Mouse (Mus musculus): ENCODE data around the gene Olfr12.

The Olfr12 gene

GRCm38 (mm10) chr1:92638736-92639135 is 21.1 kb downstream of the Olfr12 start:
- in situ Hi-C loops (cut with MboI, MseI) = no loop called here

- in situ Hi-C loops (cut with MboI, MseI) = loop anchor here (10.0 kb wide), 1 partner anchor 1576 kb away; no protein-coding TSS in a partner anchor
Measured at GRCm38 (mm10) chr1:92640393-92640792, 22.8 kb downstream of the Olfr12 start.

- in situ Hi-C loops (cut with MboI, MseI) = loop anchor here (10.0 kb wide), 1 partner anchor 1577 kb away; no protein-coding TSS in a partner anchor
Measured at GRCm38 (mm10) chr1:92641514-92642272, 24.1 kb downstream of the Olfr12 start, which contains the start of gene Cops9. Cops9 (minus strand) TSS chr1:92641985.

- in situ Hi-C loops (cut with MboI, MseI) = loop anchor here (10.0 kb wide), 1 partner anchor 1579 kb away; no protein-coding TSS in a partner anchor
Measured at GRCm38 (mm10) chr1:92643691-92644090, 26.1 kb downstream of the Olfr12 start.

- in situ Hi-C loops (cut with MboI, MseI) = loop anchor here (10.0 kb wide), 1 partner anchor 1580 kb away; no protein-coding TSS in a partner anchor
Measured at GRCm38 (mm10) chr1:92644916-92645315, 27.3 kb downstream of the Olfr12 start.

- in situ Hi-C loops (cut with MboI, MseI) = loop anchor here (10.0 kb wide), 1 partner anchor 1581 kb away; no protein-coding TSS in a partner anchor
Measured at GRCm38 (mm10) chr1:92646111-92646510, 28.5 kb downstream of the Olfr12 start.

GRCm38 (mm10) chr1:92646601-92647000 is 29.0 kb downstream of the Olfr12 start:
- in situ Hi-C loops (cut with MboI, MseI) = loop anchor here (10.0 kb wide), 1 partner anchor 1582 kb away; no protein-coding TSS in a partner anchor

- in situ Hi-C loops (cut with MboI, MseI) = loop anchor here (10.0 kb wide), 1 partner anchor 1582 kb away; no protein-coding TSS in a partner anchor
Measured at GRCm38 (mm10) chr1:92647026-92647425, 29.4 kb downstream of the Olfr12 start.

- in situ Hi-C loops (cut with MboI, MseI) = loop anchor here (10.0 kb wide), 1 partner anchor 1583 kb away; no protein-coding TSS in a partner anchor
Measured at GRCm38 (mm10) chr1:92647752-92648151, 30.2 kb downstream of the Olfr12 start.

GRCm38 (mm10) chr1:92648197-92648596 is 30.6 kb downstream of the Olfr12 start:
- in situ Hi-C loops (cut with MboI, MseI) = loop anchor here (10.0 kb wide), 1 partner anchor 1583 kb away; no protein-coding TSS in a partner anchor

GRCm38 (mm10) chr1:92648673-92649072 is 31.1 kb downstream of the Olfr12 start, which contains the start of gene Otos:
Otos (minus strand) TSS chr1:92648841.
- in situ Hi-C loops (cut with MboI, MseI) = loop anchor here (10.0 kb wide), 1 partner anchor 1584 kb away; no protein-coding TSS in a partner anchor

GRCm38 (mm10) chr1:92651467-92651866 is 33.9 kb downstream of the Olfr12 start:
- in situ Hi-C loops (cut with MboI, MseI) = no loop called here

- in situ Hi-C loops (cut with MboI, MseI) = no loop called here
Measured at GRCm38 (mm10) chr1:92653179-92653578, 35.6 kb downstream of the Olfr12 start.

GRCm38 (mm10) chr1:92654676-92655075 is 37.1 kb downstream of the Olfr12 start:
- in situ Hi-C loops (cut with MboI, MseI) = no loop called here

- in situ Hi-C loops (cut with MboI, MseI) = no loop called here
Measured at GRCm38 (mm10) chr1:92657025-92657820, 39.6 kb downstream of the Olfr12 start.

GRCm38 (mm10) chr1:92659392-92659791 is 41.8 kb downstream of the Olfr12 start:
- in situ Hi-C loops (cut with MboI, MseI) = no loop called here

GRCm38 (mm10) chr1:92667106-92667505 is 49.5 kb downstream of the Olfr12 start:
- in situ Hi-C loops (cut with MboI, MseI) = no loop called here

- in situ Hi-C loops (cut with MboI, MseI) = no loop called here
Measured at GRCm38 (mm10) chr1:92669430-92669829, 51.8 kb downstream of the Olfr12 start.

- in situ Hi-C loops (cut with MboI, MseI) = no loop called here
Measured at GRCm38 (mm10) chr1:92671326-92671725, 53.7 kb downstream of the Olfr12 start.

All from regulatory T cell (primary cell).